Mouse (Mus musculus) liver, embryonic 14.5 days (tissue): ENCODE measurements around the gene Dnajb4. TPM values are rescaled to one million over a fixed set of nuclear protein-coding genes. Genes with fewer than 3 reads are reported as not detected.
"Not testable (repeated sequence)": the region's sequence is repeated elsewhere in the genome, so short reads cannot be mapped to it uniquely, and the experiment has no call there.

Source experiments
- ATAC-seq: fragments of 200-750 bp; cut with Nextera tagmentation; 2 replicates; pipeline ENCODE4 v1.8.0; 2017; ENCODE audit warnings: moderate number of reproducible peaks, mild to moderate bottlenecking, moderate library complexity; ENCODE audit not compliant: insufficient read depth
- DNase-seq, 3 experiments: peaks; one replicate each; pipeline ENCODE4 v3.0.0-alpha.2; 2012 to 2013; ENCODE audit warnings: low read depth in 3 of 3, low spot score in 3 of 3
- H3K27ac ChIP-seq: fragments of 300-500 bp; sonication (generic); 2 replicates; pipeline ENCODE4 v1.5.1; 2014; ENCODE audit warnings: moderate library complexity, mild to moderate bottlenecking, control low read depth, inconsistent platforms
- H3K27me3 ChIP-seq: fragments of 300-500 bp; sonication (generic); 2 replicates; pipeline ENCODE4 v1.6.1; 2014; ENCODE audit warnings: mild to moderate bottlenecking, low read length, moderate library complexity; ENCODE audit not compliant: control insufficient read depth, insufficient read depth
- H3K36me3 ChIP-seq: fragments of 300-500 bp; sonication (generic); replicated peaks from 2 replicates; pipeline ENCODE4 v1.6.1; 2014; ENCODE audit warnings: low read depth; ENCODE audit not compliant: control insufficient read depth, insufficient read depth
- H3K4me1 ChIP-seq, 2 experiments: fragments of 200-500 bp in 1 of 2; fragments of 300-500 bp in 1 of 2; sonication (generic) in 1 of 2; replicated peaks; 2 replicates each; pipeline ENCODE4 v1.6.1; 2012 to 2014; ENCODE audit warnings: antibody characterized with exemption in 1 of 2, inconsistent platforms in 1 of 2, low read length in 1 of 2; ENCODE audit not compliant: control insufficient read depth in 2 of 2, insufficient read depth in 2 of 2
- H3K4me2 ChIP-seq: fragments of 300-500 bp; sonication (generic); 2 replicates; pipeline ENCODE4 v1.6.1; 2014; ENCODE audit warnings: low read depth, mild to moderate bottlenecking, control low read depth, moderate library complexity
- H3K4me3 ChIP-seq, 2 experiments: fragments of 200-500 bp in 1 of 2; fragments of 300-500 bp in 1 of 2; sonication (generic) in 1 of 2; 2 replicates each; pipeline ENCODE4 v1.5.1; 2012 to 2014; ENCODE audit warnings: low read depth in 2 of 2, low read length in 2 of 2, mild to moderate bottlenecking in 2 of 2, control low read depth in 1 of 2, inconsistent platforms in 1 of 2, moderate library complexity in 1 of 2; ENCODE audit not compliant: insufficient read depth in 1 of 2
- H3K9ac ChIP-seq: fragments of 300-500 bp; sonication (generic); replicated peaks from 2 replicates; pipeline ENCODE4 v1.6.1; 2014; ENCODE audit warnings: mild to moderate bottlenecking, control low read depth, moderate library complexity
- H3K9me3 ChIP-seq: fragments of 300-500 bp; sonication (generic); 2 replicates; pipeline ENCODE4 v1.6.1; 2016; ENCODE audit warnings: low read length, mixed read lengths; ENCODE audit not compliant: control insufficient read depth
- CTCF ChIP-seq: IDR thresholded peaks from 2 replicates; pipeline ENCODE4 v1.5.1; 2016; ENCODE audit warnings: antibody characterized with exemption, low read depth, control low read depth
- EP300 ChIP-seq: IDR thresholded peaks from 2 replicates; pipeline ENCODE4 v1.6.1; 2016; ENCODE audit warnings: antibody characterized with exemption, low read depth
- WGBS: fragments of 180-500 bp; shearing (Covaris S2); extraction: QIAGEN DNeasy Blood & Tissue Kit; methylation state at CpG from one replicate; pipeline ENCODE4 v1.1.7; 2014; ENCODE audit not compliant: insufficient replicate concordance; 5-methylcytosine and 5-hydroxymethylcytosine counted together
- polyA plus RNA-seq, 2 experiments: library from polyadenylated mRNA; depleted of rRNA in 1 of 2; stranded (reverse) in 1 of 2; unstranded in 1 of 2; fragments of >200 nt; fragmentation: Nextera tagmentation in 1 of 2; extraction: Ambion mirVana in 1 of 2; gene quantifications; 2 replicates each; pipeline versions ENCODE4 v1.2.1 to v1.2.3; 2012 to 2014

The Dnajb4 gene
- polyA plus RNA-seq, 2 experiments, result 18.3 to 29.9 TPM

DNA sequence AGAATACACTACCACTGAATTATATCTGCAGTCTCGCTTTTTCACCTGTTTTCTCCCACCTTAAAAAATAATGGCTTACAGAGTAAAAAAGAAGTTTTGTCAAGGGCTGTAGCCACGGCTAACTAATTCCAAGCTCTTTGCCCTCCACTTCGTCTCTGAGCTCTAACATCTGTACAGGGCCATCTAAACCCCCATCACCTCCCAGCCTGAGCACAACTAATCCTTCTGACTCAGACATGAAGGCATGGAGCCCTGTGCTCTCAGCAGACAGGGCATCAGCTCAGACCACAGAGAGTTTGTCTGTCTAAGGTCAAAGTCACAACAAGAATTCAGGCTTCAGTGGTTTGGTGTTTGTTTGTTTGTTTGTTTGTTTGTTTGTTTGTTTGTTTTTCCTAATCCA lies 68.0 kb downstream of the Dnajb4 start:
- Histone ChIP-seq H3K27me3 (no peaks in the 10 kb centered on the region), H3K4me1 (peaks cover 0 to 4% of the 10 kb centered on the region in 2 experiments; a peak in 2 of 4 replicates), H3K9ac (no peak overlapping the region), H3K9me3 (no peaks in the 10 kb centered on the region), H3K4me2 (no peak overlapping the region), H3K36me3 (no peaks in the 10 kb centered on the region), H3K27ac (no peak overlapping the region), H3K4me3 (no peak overlapping the region)
- DNase-seq (no peak), ATAC-seq (no peak)
- 65% methylated on average over 3 of the region's 3 CpGs for WGBS
- no peak for TF ChIP-seq EP300

GRCm38 (mm10) chr3:152139308-152139707 lies 70.8 kb downstream of the Dnajb4 start:
- H3K36me3 ChIP-seq, H3K27ac ChIP-seq, H3K4me1 ChIP-seq, H3K4me3 ChIP-seq, H3K27me3 ChIP-seq, ATAC-seq, H3K9me3 ChIP-seq, DNase-seq, H3K9ac ChIP-seq, H3K4me2 ChIP-seq: not testable (repeated sequence)
- WGBS, result 75% methylated on average over 3 of the region's 3 CpGs

- not testable (repeated sequence) for H3K4me1 ChIP-seq, ATAC-seq, H3K4me3 ChIP-seq, H3K27me3 ChIP-seq, H3K27ac ChIP-seq, H3K9ac ChIP-seq, H3K4me2 ChIP-seq, H3K36me3 ChIP-seq, H3K9me3 ChIP-seq, DNase-seq
- 81% methylated on average over 16 of the region's 16 CpGs for WGBS
Measured at GRCm38 (mm10) chr3:152136106-152136505, 74.0 kb downstream of the Dnajb4 start.

DNA sequence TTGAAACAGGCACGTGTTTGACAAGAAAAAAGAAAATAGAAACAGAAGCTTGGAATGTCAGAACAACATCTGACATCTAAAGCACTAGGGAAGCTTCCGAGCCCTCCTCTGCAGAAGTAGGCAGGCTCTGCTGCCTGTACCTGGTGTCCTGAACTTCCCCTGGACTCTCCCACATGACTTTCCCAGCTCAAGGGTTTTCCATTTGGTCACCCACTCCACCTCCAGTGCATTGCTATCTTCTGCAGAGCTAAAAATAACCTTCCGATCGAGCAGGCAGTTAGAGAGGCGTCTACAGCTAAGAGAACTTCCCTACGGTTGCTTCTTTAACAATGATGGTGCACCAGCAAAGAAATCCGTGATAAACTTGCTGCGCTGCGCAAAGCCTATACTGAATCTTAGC lies 76.5 kb downstream of the Dnajb4 start:
- Histone ChIP-seq H3K27me3 (no peaks in the 10 kb centered on the region), H3K9me3 (no peaks in the 10 kb centered on the region), H3K36me3 (no peaks in the 10 kb centered on the region), H3K4me3 (no peak overlapping the region), H3K9ac (no peak overlapping the region), H3K4me2 (no peak overlapping the region), H3K27ac (no peak overlapping the region), H3K4me1 (peaks cover 0 to 5% of the 10 kb centered on the region in 2 experiments; a peak in 2 of 4 replicates)
- WGBS, result 28% methylated on average over 9 of the region's 9 CpGs
- TF ChIP-seq EP300, result no peak
- TF ChIP-seq CTCF, result no peak
- no peak for DNase-seq
- ATAC-seq, result no peak

DNA sequence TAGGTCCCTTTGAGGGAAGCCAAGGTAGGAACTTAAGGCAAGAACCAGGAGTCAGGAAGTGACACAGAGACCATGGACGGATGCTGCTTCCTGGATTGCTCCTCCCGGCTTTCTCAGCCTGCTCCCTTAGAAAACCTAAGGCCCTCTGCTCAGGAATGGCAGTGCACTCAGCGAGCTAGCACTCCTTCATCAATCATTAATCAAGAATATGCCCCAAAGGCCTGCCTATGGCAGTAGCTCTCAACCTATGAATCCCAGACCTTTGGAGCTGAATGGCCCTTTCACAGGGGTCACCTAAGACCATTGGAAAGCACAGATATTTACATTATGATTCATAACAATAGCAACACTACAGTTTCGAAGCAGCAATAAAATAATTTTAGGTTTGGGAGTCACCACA lies 79.1 kb downstream of the Dnajb4 start:
- Histone ChIP-seq H3K36me3 (no peaks in the 10 kb centered on the region), H3K27me3 (no peaks in the 10 kb centered on the region), H3K4me3 (no peak overlapping the region), H3K9ac (no peak overlapping the region), H3K27ac (no peak overlapping the region), H3K4me2 (no peak overlapping the region), H3K9me3 (no peaks in the 10 kb centered on the region), H3K4me1 (peaks cover 0 to 5% of the 10 kb centered on the region in 2 experiments; a peak in 2 of 4 replicates)
- TF ChIP-seq CTCF (no peak), EP300 (no peak)
- WGBS, result 54% methylated on average over 4 of the region's 4 CpGs
- DNase-seq, result no peak
- no peak for ATAC-seq

DNA sequence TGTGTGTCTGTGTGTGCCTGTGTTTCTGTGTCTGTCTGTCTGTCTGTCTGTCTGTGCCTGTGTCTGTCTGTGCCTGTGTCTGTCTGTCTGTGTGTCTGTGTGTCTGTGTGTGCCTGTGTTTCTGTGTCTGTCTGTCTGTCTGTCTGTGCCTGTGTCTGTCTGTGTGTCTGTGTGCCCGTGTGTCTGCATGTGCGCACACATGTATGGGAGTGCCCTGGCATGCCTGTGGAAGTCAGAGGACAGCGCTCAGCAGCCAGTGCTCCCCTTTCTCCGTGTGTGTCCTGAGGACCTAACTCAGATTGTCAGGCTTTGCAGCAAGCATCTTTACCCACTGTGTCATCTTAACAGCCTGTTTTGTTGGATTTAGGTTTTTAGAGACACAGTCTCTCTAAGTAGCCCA lies 80.7 kb downstream of the Dnajb4 start:
- not testable (repeated sequence) for H3K36me3 ChIP-seq, DNase-seq, H3K9me3 ChIP-seq, H3K4me2 ChIP-seq, H3K4me1 ChIP-seq, H3K27me3 ChIP-seq, ATAC-seq, H3K27ac ChIP-seq, H3K4me3 ChIP-seq, H3K9ac ChIP-seq
- 82% methylated on average over 4 of the region's 4 CpGs for WGBS
